Mouse (Mus musculus) stomach, embryonic 14.5 days (tissue): ENCODE measurements at regions not wholly inside any gene's neighbourhood (a gene's known extent, or its start where the extent isn't known, plus 50 kb on each side); places are given as distances from the start of the nearest gene placed in this dataset.

ENCODE experiments used
- ATAC-seq: fragments of 200-750 bp; cut with Nextera tagmentation; 2 replicates; pipeline ENCODE4 v1.8.0; 2017; ENCODE audit warnings: low read depth, moderate TSS enrichment; ENCODE audit not compliant: insufficient number of reproducible peaks, insufficient read depth, low FRiP score
- H3K27ac ChIP-seq: fragments of 300-500 bp; sonication (generic); 2 replicates; pipeline ENCODE4 v1.5.1; 2014; ENCODE audit warnings: mild to moderate bottlenecking, low read length, moderate library complexity, mixed read lengths
- H3K27me3 ChIP-seq: fragments of 300-500 bp; sonication (generic); 2 replicates; pipeline ENCODE4 v1.6.1; 2014; ENCODE audit warnings: low read length, control low read depth, mixed read lengths; ENCODE audit not compliant: control insufficient read depth, insufficient read depth
- H3K36me3 ChIP-seq: fragments of 300-500 bp; sonication (generic); 2 replicates; pipeline ENCODE4 v1.6.1; 2014; ENCODE audit warnings: mild to moderate bottlenecking, control low read depth, low read length, moderate library complexity, mixed read lengths; ENCODE audit not compliant: control insufficient read depth, insufficient read depth
- H3K4me1 ChIP-seq: fragments of 300-500 bp; sonication (generic); 2 replicates; pipeline ENCODE4 v1.6.1; 2014; ENCODE audit warnings: low read length, control low read depth, mixed read lengths; ENCODE audit not compliant: control insufficient read depth, insufficient read depth
- H3K4me2 ChIP-seq: fragments of 300-500 bp; sonication (generic); replicated peaks from 2 replicates; pipeline ENCODE4 v1.6.1; 2014; ENCODE audit warnings: low read depth, low read length, control low read depth
- H3K4me3 ChIP-seq: fragments of 300-500 bp; sonication (generic); 2 replicates; pipeline ENCODE4 v1.5.1; 2014; ENCODE audit warnings: low read depth, low read length, control low read depth
- H3K9ac ChIP-seq: fragments of 300-500 bp; sonication (generic); replicated peaks from 2 replicates; pipeline ENCODE4 v1.6.1; 2014; ENCODE audit warnings: low read depth, mild to moderate bottlenecking, control low read depth, low read length, moderate library complexity, mixed read lengths
- H3K9me3 ChIP-seq: fragments of 300-500 bp; sonication (generic); 2 replicates; pipeline ENCODE4 v1.6.1; 2016; ENCODE audit warnings: low read depth, low read length, control low read depth; ENCODE audit not compliant: control insufficient read depth
- WGBS: fragments of 180-500 bp; shearing (Covaris S2); extraction: QIAGEN DNeasy Blood & Tissue Kit; methylation state at CpG from one replicate; pipeline ENCODE4 v1.1.7; 2014; 5-methylcytosine and 5-hydroxymethylcytosine counted together

DNA sequence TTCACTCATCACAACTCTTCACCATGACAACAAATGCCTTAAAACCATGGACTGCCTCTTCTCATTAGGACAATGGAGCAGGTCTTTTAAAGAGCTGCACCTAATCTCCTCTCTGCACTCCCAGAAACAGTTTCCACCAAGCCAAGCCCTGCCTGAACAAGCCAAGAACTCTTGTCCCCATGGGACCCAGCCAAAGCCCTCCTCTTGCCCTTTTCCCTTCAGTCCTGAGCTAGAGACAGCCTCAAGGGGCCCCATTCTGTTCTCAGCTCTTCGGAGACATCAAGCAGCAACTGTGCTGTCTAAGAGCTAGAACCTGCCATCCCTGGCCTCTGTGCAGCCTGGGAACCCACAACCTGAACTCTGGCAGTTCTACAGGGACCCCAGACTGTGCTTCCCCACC is 345.0 kb upstream of the Irak1bp1 start:
- H3K27ac ChIP-seq, result no peak overlapping the region
- no peak overlapping the region for H3K4me3 ChIP-seq
- H3K9ac ChIP-seq, result no peak overlapping the region
- H3K4me2 ChIP-seq, result no peak overlapping the region
- no peaks in the 10 kb centered on the region for H3K4me1 ChIP-seq
- no peaks in the 10 kb centered on the region for H3K27me3 ChIP-seq
- H3K36me3 ChIP-seq, result no peaks in the 10 kb centered on the region
- no peaks in the 10 kb centered on the region for H3K9me3 ChIP-seq
- no peak for ATAC-seq
- 76% methylated on average over 1 of the region's 1 CpGs for WGBS

- Histone ChIP-seq H3K27ac (no peak overlapping the region), H3K27me3 (no peaks in the 10 kb centered on the region), H3K4me1 (no peaks in the 10 kb centered on the region), H3K36me3 (no peaks in the 10 kb centered on the region), H3K9me3 (no peaks in the 10 kb centered on the region), H3K4me3 (no peak overlapping the region), H3K4me2 (no peak overlapping the region), H3K9ac (no peak overlapping the region)
- ATAC-seq, result no peak
Measured at GRCm38 (mm10) chr9:82493440-82493839, 335.9 kb upstream of the Irak1bp1 start.

GRCm38 (mm10) chr9:82510014-82510413 is 319.3 kb upstream of the Irak1bp1 start:
- no peaks in the 10 kb centered on the region for H3K27me3 ChIP-seq
- no peaks in the 10 kb centered on the region for H3K4me1 ChIP-seq
- no peaks in the 10 kb centered on the region for H3K36me3 ChIP-seq
- no peak for ATAC-seq
- WGBS, result 47% methylated on average over 2 of the region's 2 CpGs
- H3K27ac ChIP-seq, result no peak overlapping the region
- H3K9me3 ChIP-seq, result no peaks in the 10 kb centered on the region
- no peak overlapping the region for H3K4me3 ChIP-seq
- H3K4me2 ChIP-seq, result no peak overlapping the region
- no peak overlapping the region for H3K9ac ChIP-seq

DNA sequence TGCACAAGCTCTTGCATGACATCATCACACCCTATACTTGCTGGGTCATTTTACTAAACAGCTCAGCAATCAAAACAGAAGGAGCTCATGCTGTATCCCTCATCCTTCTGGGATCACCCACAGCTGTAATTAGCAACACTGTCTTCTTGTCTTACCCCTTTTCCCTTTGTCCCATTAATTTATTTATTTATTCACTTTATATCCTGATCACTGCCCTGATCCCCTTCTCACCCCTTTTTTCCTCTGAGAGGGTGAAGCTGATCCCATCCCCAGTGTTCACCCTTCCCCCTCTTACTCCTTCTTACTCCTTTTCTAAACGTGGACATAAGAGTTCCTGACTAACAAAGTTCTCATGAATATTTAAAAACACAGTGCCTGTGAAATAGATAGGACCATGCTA is 310.3 kb upstream of the Irak1bp1 start:
- H3K4me2 ChIP-seq, result no peak overlapping the region
- H3K4me1 ChIP-seq, result no peaks in the 10 kb centered on the region
- no peak overlapping the region for H3K4me3 ChIP-seq
- 31% methylated on average over 1 of the region's 1 CpGs for WGBS
- no peaks in the 10 kb centered on the region for H3K36me3 ChIP-seq
- H3K9ac ChIP-seq, result no peak overlapping the region
- no peaks in the 10 kb centered on the region for H3K9me3 ChIP-seq
- no peak overlapping the region for H3K27ac ChIP-seq
- H3K27me3 ChIP-seq, result no peaks in the 10 kb centered on the region
- no peak for ATAC-seq

GRCm38 (mm10) chr9:82527867-82528385 is 301.4 kb upstream of the Irak1bp1 start:
- H3K4me1 ChIP-seq, result no peaks in the 10 kb centered on the region
- no peaks in the 10 kb centered on the region for H3K36me3 ChIP-seq
- H3K4me3 ChIP-seq, result no peak overlapping the region
- 81% methylated on average over 8 of the region's 8 CpGs for WGBS
- H3K9me3 ChIP-seq, result no peaks in the 10 kb centered on the region
- no peak overlapping the region for H3K9ac ChIP-seq
- ATAC-seq, result no peak
- no peaks in the 10 kb centered on the region for H3K27me3 ChIP-seq
- no peak overlapping the region for H3K4me2 ChIP-seq
- no peak overlapping the region for H3K27ac ChIP-seq

DNA sequence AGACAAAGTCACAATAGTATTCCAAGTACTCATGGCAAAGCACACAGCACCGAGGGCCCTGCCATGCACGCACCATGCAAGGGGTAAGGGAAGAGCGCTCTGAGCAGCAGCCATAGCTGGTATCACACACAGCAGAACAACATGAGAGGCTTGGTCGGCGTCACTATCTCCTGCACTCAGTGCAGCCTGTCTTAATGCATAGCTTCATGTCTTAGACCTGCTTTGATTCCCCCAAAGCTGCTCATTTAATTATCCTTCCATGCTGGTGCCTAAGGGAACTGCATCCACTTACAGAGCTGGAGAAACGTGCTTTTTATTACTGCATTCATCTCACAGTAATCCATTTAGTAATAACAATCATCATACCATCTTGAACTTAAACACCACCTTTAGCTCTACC is 276.6 kb upstream of the Irak1bp1 start:
- ATAC-seq, result no peak
- Histone ChIP-seq H3K27me3 (no peaks in the 10 kb centered on the region), H3K9ac (no peak overlapping the region), H3K36me3 (no peaks in the 10 kb centered on the region), H3K9me3 (no peaks in the 10 kb centered on the region), H3K4me2 (no peak overlapping the region), H3K4me3 (no peak overlapping the region), H3K4me1 (no peaks in the 10 kb centered on the region), H3K27ac (no peak overlapping the region)
- WGBS, result 75% methylated on average over 6 of the region's 6 CpGs

DNA sequence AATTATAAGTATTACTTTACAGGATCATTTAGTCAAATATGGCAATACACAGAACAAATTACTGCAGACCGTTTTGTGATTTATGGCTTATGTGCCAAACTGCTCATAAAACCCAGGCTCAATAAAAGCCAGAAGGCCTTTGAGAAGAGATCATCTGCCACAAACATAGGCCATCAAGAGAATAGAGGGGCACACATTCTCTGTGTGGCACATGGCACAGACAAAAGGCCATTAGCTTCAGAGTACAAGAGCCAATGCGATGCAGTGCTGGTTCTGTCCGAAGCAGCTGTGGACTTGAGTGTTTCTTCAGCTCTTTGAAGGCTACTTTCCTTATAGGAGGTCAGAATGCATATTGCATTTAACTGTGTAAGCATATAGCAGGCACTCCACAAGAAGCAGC is 276.1 kb upstream of the Irak1bp1 start:
- H3K9ac ChIP-seq, result no peak overlapping the region
- 80% methylated on average over 3 of the region's 3 CpGs for WGBS
- H3K27ac ChIP-seq, result no peak overlapping the region
- no peak for ATAC-seq
- no peaks in the 10 kb centered on the region for H3K4me1 ChIP-seq
- no peaks in the 10 kb centered on the region for H3K9me3 ChIP-seq
- H3K4me2 ChIP-seq, result no peak overlapping the region
- H3K36me3 ChIP-seq, result no peaks in the 10 kb centered on the region
- no peak overlapping the region for H3K4me3 ChIP-seq
- no peaks in the 10 kb centered on the region for H3K27me3 ChIP-seq

DNA sequence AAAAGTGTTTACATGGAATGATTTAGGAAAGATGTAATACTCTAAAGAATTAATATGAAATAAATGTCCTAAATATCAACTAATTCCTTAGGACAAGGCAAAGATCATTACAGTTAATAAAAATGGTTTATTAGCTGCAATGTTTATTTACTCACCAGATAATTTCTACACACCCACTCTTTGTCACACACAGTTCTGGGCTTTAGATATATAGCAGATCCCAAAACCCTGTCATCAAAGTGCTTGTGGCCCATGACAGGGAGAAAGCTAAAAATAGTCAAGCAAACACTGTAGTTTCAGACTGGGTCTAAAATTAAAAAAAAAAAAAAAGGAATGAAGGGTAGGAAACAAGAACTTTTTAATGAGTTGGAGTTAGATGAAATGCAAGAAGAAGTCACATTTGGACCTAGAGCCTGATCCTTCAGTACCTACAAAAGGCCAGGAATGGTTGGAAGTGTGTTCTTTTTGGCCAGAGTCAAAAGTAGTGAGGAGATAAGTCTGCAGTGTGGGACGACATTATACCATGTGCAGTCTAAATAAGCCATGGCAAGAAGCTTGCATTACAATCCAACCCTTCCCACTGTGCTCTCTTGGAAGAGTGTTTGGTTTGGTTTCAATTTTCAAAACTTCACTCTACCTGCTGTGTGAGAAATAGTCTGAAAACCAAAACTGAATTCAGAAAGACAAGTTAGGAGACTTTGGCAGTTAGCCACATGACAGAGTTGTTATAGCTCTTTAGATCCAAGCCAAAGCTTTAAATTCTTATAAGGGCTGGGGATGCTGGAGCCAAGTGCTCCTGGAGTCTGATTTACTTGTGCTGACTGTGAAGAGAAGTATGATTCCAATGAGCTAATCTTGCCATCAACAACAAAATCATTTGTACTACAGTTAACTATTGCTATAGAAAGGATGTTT is 266.5 kb upstream of the Irak1bp1 start:
- H3K27ac ChIP-seq, result no peak overlapping the region
- ATAC-seq, result no peak

More for the DNA sequence above, 266.5 kb upstream of the Irak1bp1 start:
- Histone ChIP-seq H3K9ac (no peak overlapping the region), H3K36me3 (no peaks in the 10 kb centered on the region), H3K4me2 (no peak overlapping the region), H3K27me3 (no peaks in the 10 kb centered on the region), H3K4me1 (no peaks in the 10 kb centered on the region), H3K9me3 (no peaks in the 10 kb centered on the region), H3K4me3 (no peak overlapping the region)
- 37% methylated on average over 1 of the region's 1 CpGs for WGBS
